Mouse (Mus musculus) embryo, embryonic 10 days (tissue): ENCODE measurements around the gene Trappc3l.

Source experiments
- DNase-seq: peaks from one replicate; pipeline ENCODE4 v3.0.0-alpha.2; 2015; ENCODE audit warnings: low spot score

Gene Trappc3l

GRCm38 (mm10) chr10:34095147-34095546 is 57.8 kb downstream of the Trappc3l start:
- DNase-seq: no peak

GRCm38 (mm10) chr10:34095964-34096363 is 58.6 kb downstream of the Trappc3l start:
- no peak for DNase-seq

GRCm38 (mm10) chr10:34096418-34096883 is 59.1 kb downstream of the Trappc3l start, which contains the start of gene Calhm5:
TSS of gene Calhm5 (minus strand) at chr10:34096519.
- peak; percentile 63 for DNase-seq

- no peak for DNase-seq
These were observed 73.6 kb downstream of the Trappc3l start for GRCm38 (mm10) chr10:34110863-34111465.

- DNase-seq: peak; percentile 9
These were observed 74.8 kb downstream of the Trappc3l start for GRCm38 (mm10) chr10:34111964-34112738.

- DNase-seq: no peak
These were observed 79.7 kb downstream of the Trappc3l start for GRCm38 (mm10) chr10:34117131-34117530.

- no peak for DNase-seq
These were observed 80.4 kb downstream of the Trappc3l start for GRCm38 (mm10) chr10:34117770-34118169.

- no peak for DNase-seq
These were observed 81.0 kb downstream of the Trappc3l start for GRCm38 (mm10) chr10:34118421-34118820.

- peak; percentile 70 for DNase-seq
These were observed 90.3 kb downstream of the Trappc3l start, which contains the start of gene Calhm6 for GRCm38 (mm10) chr10:34127392-34128378. TSS of gene Calhm6 (minus strand) at chr10:34127984.

- DNase-seq: no peak
These were observed 91.0 kb downstream of the Trappc3l start for GRCm38 (mm10) chr10:34128391-34128790.

- no peak for DNase-seq
These were observed 94.0 kb downstream of the Trappc3l start for GRCm38 (mm10) chr10:34131356-34131755.

GRCm38 (mm10) chr10:34136432-34136831 is 99.0 kb downstream of the Trappc3l start:
- DNase-seq: peak; percentile 73

GRCm38 (mm10) chr10:34138027-34138426 is 100.6 kb downstream of the Trappc3l start:
- DNase-seq: no peak

- DNase-seq: no peak
These were observed 102.4 kb downstream of the Trappc3l start for GRCm38 (mm10) chr10:34139768-34140167.

GRCm38 (mm10) chr10:34141693-34142092 is 104.3 kb downstream of the Trappc3l start:
- no peak for DNase-seq

- no peak for DNase-seq
These were observed 112.4 kb downstream of the Trappc3l start for GRCm38 (mm10) chr10:34149772-34150171.

- peak; percentile 35 for DNase-seq
These were observed 113.1 kb downstream of the Trappc3l start for GRCm38 (mm10) chr10:34150454-34150853.

GRCm38 (mm10) chr10:34151827-34152226 is 114.4 kb downstream of the Trappc3l start:
- DNase-seq: no peak

GRCm38 (mm10) chr10:34155796-34156554 is 118.6 kb downstream of the Trappc3l start:
- DNase-seq: no peak
